Mouse (Mus musculus) MEL (cell line): ENCODE results near the gene D230025D16Rik. TPM values are rescaled to one million over a fixed set of nuclear protein-coding genes. Genes with fewer than 3 reads are reported as not detected.

Source experiments
- DNase-seq: peaks from one replicate; pipeline ENCODE4 v3.0.0; 2011; ENCODE audit warnings: low read depth, low spot score
- H3K27ac ChIP-seq: 2 replicates; pipeline ENCODE4 v1.5.1; 2012; ENCODE audit warnings: low read depth, mild to moderate bottlenecking, control low read depth, low read length, moderate library complexity; ENCODE audit not compliant: control insufficient read depth
- H3K27me3 ChIP-seq, 2 experiments: fragments of 150-350 bp in 1 of 2; sonication (generic) in 1 of 2; 2 replicates each; pipeline ENCODE4 v1.6.1; 2012; ENCODE audit warnings: low read length in 2 of 2, mild to moderate bottlenecking in 2 of 2, improper control_type of control experiment in 1 of 2, moderate library complexity in 1 of 2; ENCODE audit not compliant: insufficient read depth in 2 of 2, control insufficient read depth in 1 of 2
- H3K36me3 ChIP-seq, 2 experiments: 2 replicates each; pipeline ENCODE4 v1.6.1; 2012 to 2014; ENCODE audit warnings: low read length in 2 of 2, improper control_type of control experiment in 1 of 2, inconsistent platforms in 1 of 2, mild to moderate bottlenecking in 1 of 2; ENCODE audit not compliant: insufficient read depth in 2 of 2, control insufficient read depth in 1 of 2
- H3K4me1 ChIP-seq, 2 experiments: fragments of 150-350 bp in 1 of 2; sonication (generic) in 1 of 2; 2 replicates each; pipeline ENCODE4 v1.6.1; 2012; ENCODE audit warnings: low read length in 2 of 2, improper control_type of control experiment in 1 of 2, mild to moderate bottlenecking in 1 of 2; ENCODE audit not compliant: insufficient read depth in 2 of 2, control insufficient read depth in 1 of 2
- H3K4me3 ChIP-seq, 2 experiments: fragments of 150-350 bp in 1 of 2; sonication (generic) in 1 of 2; 2 replicates each; pipeline ENCODE4 v1.5.1; 2012; ENCODE audit warnings: low read depth in 2 of 2, low read length in 2 of 2, mild to moderate bottlenecking in 2 of 2, moderate library complexity in 2 of 2, control low read depth in 1 of 2, improper control_type of control experiment in 1 of 2; ENCODE audit not compliant: control insufficient read depth in 1 of 2, insufficient read depth in 1 of 2
- H3K79me2 ChIP-seq: 2 replicates; pipeline ENCODE4 v1.6.1; 2012; ENCODE audit warnings: mild to moderate bottlenecking, low read length, moderate library complexity; ENCODE audit not compliant: control insufficient read depth, poor library complexity, insufficient read depth
- H3K9ac ChIP-seq: 2 replicates; pipeline ENCODE4 v1.6.1; 2012; ENCODE audit warnings: low read depth, mild to moderate bottlenecking, control low read depth, low read length, moderate library complexity; ENCODE audit not compliant: control insufficient read depth, poor library complexity, severe bottlenecking
- H3K9me3 ChIP-seq: fragments of 150-350 bp; sonication (generic); replicated peaks from 2 replicates; pipeline ENCODE4 v1.6.1; 2012; ENCODE audit warnings: mild to moderate bottlenecking, low read length, improper control_type of control experiment, moderate library complexity; ENCODE audit not compliant: insufficient read depth
- BHLHE40 ChIP-seq: IDR thresholded peaks from 2 replicates; pipeline ENCODE4 v1.6.1; 2012; ENCODE audit warnings: low read depth, mild to moderate bottlenecking, inconsistent platforms, low read length, improper control_type of control experiment, borderline replicate concordance
- CHD2 ChIP-seq: IDR thresholded peaks from 2 replicates; pipeline ENCODE4 v1.6.1; 2011; ENCODE audit warnings: low read length, improper control_type of control experiment
- E2F4 ChIP-seq: IDR thresholded peaks from 2 replicates; pipeline ENCODE4 v1.6.1; 2011; ENCODE audit warnings: low read depth, low read length, improper control_type of control experiment, borderline replicate concordance
- ELF1 ChIP-seq: IDR thresholded peaks from 2 replicates; pipeline ENCODE4 v1.6.1; 2014; ENCODE audit warnings: low read depth, mild to moderate bottlenecking, inconsistent platforms, low read length, improper control_type of control experiment, moderate library complexity
- EP300 ChIP-seq, 2 experiments: IDR thresholded peaks; 2 replicates each; pipeline ENCODE4 v1.6.1; 2011; ENCODE audit warnings: improper control_type of control experiment in 2 of 2, low read length in 2 of 2, low read depth in 1 of 2, mild to moderate bottlenecking in 1 of 2
- GABPA ChIP-seq: IDR thresholded peaks from 2 replicates; pipeline ENCODE4 v1.6.1; 2012; ENCODE audit warnings: low read depth, mild to moderate bottlenecking, inconsistent platforms, low read length, improper control_type of control experiment, moderate library complexity
- KAT2A ChIP-seq: conservative IDR thresholded peaks from 2 replicates; pipeline ENCODE4 v1.6.1; 2012; ENCODE audit warnings: low read depth, low read length, improper control_type of control experiment, inconsistent platforms
- MAX ChIP-seq: IDR thresholded peaks from 2 replicates; pipeline ENCODE4 v1.6.1; 2011; ENCODE audit warnings: low read length, improper control_type of control experiment
- MAZ ChIP-seq: IDR thresholded peaks from 2 replicates; pipeline ENCODE4 v1.6.1; 2012; ENCODE audit warnings: low read depth, mild to moderate bottlenecking, inconsistent platforms, low read length, improper control_type of control experiment
- MEF2A ChIP-seq: IDR thresholded peaks from 2 replicates; pipeline ENCODE4 v1.6.1; 2014; ENCODE audit warnings: low read depth, mild to moderate bottlenecking, inconsistent platforms, low read length, improper control_type of control experiment; ENCODE audit not compliant: poor library complexity, insufficient replicate concordance, severe bottlenecking; ENCODE audit errors: extremely low read depth
- MXI1 ChIP-seq: IDR thresholded peaks from 2 replicates; pipeline ENCODE4 v1.6.1; 2011; ENCODE audit warnings: mild to moderate bottlenecking, low read depth, low read length, improper control_type of control experiment
- MYB ChIP-seq: IDR thresholded peaks from 2 replicates; pipeline ENCODE4 v1.6.1; 2011; ENCODE audit warnings: mild to moderate bottlenecking, low read depth, low read length, improper control_type of control experiment
- MYC ChIP-seq: IDR thresholded peaks from 2 replicates; pipeline ENCODE4 v1.6.1; 2011; ENCODE audit warnings: low read depth, mild to moderate bottlenecking, low read length, improper control_type of control experiment, moderate library complexity
- NRF1 ChIP-seq: IDR thresholded peaks from 2 replicates; pipeline ENCODE4 v1.6.1; 2014; ENCODE audit warnings: low read depth, mild to moderate bottlenecking, inconsistent platforms, low read length, improper control_type of control experiment, moderate library complexity; ENCODE audit not compliant: poor library complexity, insufficient read depth, severe bottlenecking
- POLR2A ChIP-seq, 2 experiments: IDR thresholded peaks; 2 replicates each; pipeline ENCODE4 v1.6.1; 2011 to 2012; ENCODE audit warnings: low read length in 2 of 2, mild to moderate bottlenecking in 2 of 2, control low read depth in 1 of 2, improper control_type of control experiment in 1 of 2, low read depth in 1 of 2, moderate library complexity in 1 of 2; ENCODE audit not compliant: control insufficient read depth in 1 of 2, insufficient read depth in 1 of 2, poor library complexity in 1 of 2
- POLR2AphosphoS2 ChIP-seq: IDR thresholded peaks from 2 replicates; pipeline ENCODE4 v1.6.1; 2011; ENCODE audit warnings: low read length, improper control_type of control experiment
- SIN3A ChIP-seq: IDR thresholded peaks from 2 replicates; pipeline ENCODE4 v1.6.1; 2012; ENCODE audit warnings: low read length, improper control_type of control experiment, inconsistent platforms
- TAL1 ChIP-seq: IDR thresholded peaks from 2 replicates; pipeline ENCODE4 v1.6.1; 2012; ENCODE audit warnings: mild to moderate bottlenecking, inconsistent platforms, low read length, moderate library complexity, mixed read lengths
- TBP ChIP-seq: IDR thresholded peaks from 2 replicates; pipeline ENCODE4 v1.8.0; 2011; ENCODE audit warnings: low read depth, low read length, improper control_type of control experiment
- UBTF ChIP-seq: IDR thresholded peaks from 2 replicates; pipeline ENCODE4 v1.6.1; 2012; ENCODE audit warnings: low read depth, mild to moderate bottlenecking, inconsistent platforms, low read length, improper control_type of control experiment, moderate library complexity, borderline replicate concordance; ENCODE audit not compliant: insufficient read depth
- ZKSCAN1 ChIP-seq: IDR thresholded peaks from 2 replicates; pipeline ENCODE4 v1.6.1; 2012; ENCODE audit warnings: low read depth, mild to moderate bottlenecking, inconsistent platforms, low read length, improper control_type of control experiment, moderate library complexity
- ZMIZ1 ChIP-seq: IDR thresholded peaks from 2 replicates; pipeline ENCODE4 v1.6.1; 2012; ENCODE audit warnings: low read depth, mild to moderate bottlenecking, inconsistent platforms, low read length, improper control_type of control experiment, moderate library complexity
- ZNF384 ChIP-seq: IDR thresholded peaks from 2 replicates; pipeline ENCODE4 v1.6.1; 2012; ENCODE audit warnings: low read depth, mild to moderate bottlenecking, inconsistent platforms, low read length, improper control_type of control experiment
- polyA plus RNA-seq, 2 experiments: library from polyadenylated mRNA; stranded (reverse) in 1 of 2; unstranded in 1 of 2; fragments of >175 nt in 1 of 2; fragments of >200 nt in 1 of 2; gene quantifications; 2 replicates each; pipeline versions ENCODE4 v1.2.1 to v1.2.4; 2012; ENCODE audit warnings: low replicate concordance in 2 of 2, low read depth in 1 of 2; ENCODE audit not compliant: insufficient read length in 2 of 2, insufficient read depth in 1 of 2, missing spikeins in 1 of 2
- total RNA-seq: library from RNA; depleted of rRNA; stranded (reverse); fragments of 300-350 nt; gene quantifications from 2 replicates; pipeline ENCODE4 v1.2.3, GENCODE M21; 2012

D230025D16Rik gene
- total and polyA plus RNA-seq, 3 experiments, result 18.3 to 22.4 TPM; not detected in 1

DNA sequence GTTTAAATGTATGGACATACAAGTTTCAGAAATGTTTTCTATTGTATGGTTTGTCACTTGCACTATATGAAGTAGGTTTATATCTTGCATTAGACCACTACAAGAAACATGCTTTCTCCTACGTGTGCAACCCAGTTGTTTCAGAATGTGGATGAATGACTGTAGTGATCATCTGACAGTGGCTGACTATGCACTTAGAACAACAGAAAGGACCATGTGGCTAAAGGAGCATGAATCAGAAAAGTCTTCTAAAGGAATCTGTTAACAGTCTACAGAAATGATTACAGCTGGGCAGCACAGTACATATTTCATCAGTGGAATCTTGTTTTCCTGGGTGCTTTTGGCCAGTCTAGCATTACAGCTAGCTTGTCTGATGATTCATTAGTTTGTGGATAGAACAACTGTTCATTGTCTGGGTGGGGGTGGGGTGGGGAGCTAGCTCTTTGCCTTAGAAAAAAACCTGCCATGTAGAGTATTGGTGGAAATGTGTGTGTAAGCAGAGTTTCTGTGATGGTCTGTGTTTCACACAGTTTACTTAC is 38.4 kb upstream of the D230025D16Rik start:
- H3K27ac ChIP-seq, result no peak overlapping the region
- no peaks in the 10 kb centered on the region for H3K4me1 ChIP-seq
- TF ChIP-seq NRF1 (no peak), BHLHE40 (no peak), EP300 (IDR thresholded peaks at IDR 0.05; ENCODE audit: low read depth in 1 of 2, low read length in 2 of 2) (no peak), ELF1 (no peak), MYC (no peak), UBTF (no peak), TAL1 (no peak), ZKSCAN1 (no peak), CHD2 (no peak), SIN3A (no peak), KAT2A (no peak), POLR2AphosphoS2 (no peak), MXI1 (no peak), TBP (no peak), ZMIZ1 (no peak), MYB (no peak), MAX (no peak), MEF2A (no peak), ZNF384 (no peak), POLR2A (IDR thresholded peaks at IDR 0.05; ENCODE audit: control insufficient read depth in 1 of 2, insufficient read depth in 1 of 2, low read depth in 1 of 2, low read length in 2 of 2, poor library complexity in 1 of 2) (no peak)
- no peak overlapping the region for H3K9ac ChIP-seq
- no peak for DNase-seq
- H3K9me3 ChIP-seq, result no peaks in the 10 kb centered on the region
- H3K4me3 ChIP-seq, result no peak overlapping the region
- H3K79me2 ChIP-seq, result peaks cover 4% of the 10 kb centered on the region; the same call in 1 of the 2 replicates
- H3K27me3 ChIP-seq, result no peaks in the 10 kb centered on the region
- H3K36me3 ChIP-seq, result no peaks in the 10 kb centered on the region; a peak in 2 of 4 replicates

DNA sequence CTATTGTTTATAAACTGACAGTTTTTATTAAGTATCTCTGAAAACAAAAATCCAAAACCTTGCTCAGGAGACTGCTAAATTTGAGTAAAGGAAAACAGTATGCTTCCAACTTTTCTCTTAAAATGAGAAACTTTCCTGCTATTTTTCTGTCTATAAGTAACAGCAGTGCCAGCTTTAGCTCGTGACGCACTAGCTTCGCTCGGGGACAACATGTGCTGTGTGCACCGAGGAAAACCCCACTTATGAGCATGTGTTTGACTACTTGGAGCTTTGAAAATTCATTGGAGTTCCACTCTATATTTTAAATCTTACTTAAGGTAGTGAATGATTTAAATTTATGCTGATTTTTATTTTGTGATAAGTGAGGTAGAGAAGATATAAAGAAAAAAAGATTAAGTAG is 32.8 kb upstream of the D230025D16Rik start:
- no peak for TF ChIP-seq MAZ
- no peak for TF ChIP-seq KAT2A
- TF ChIP-seq EP300 (IDR thresholded peaks at IDR 0.05; ENCODE audit: low read depth in 1 of 2, low read length in 2 of 2), result no peak
- TF ChIP-seq POLR2AphosphoS2, result no peak
- no peak for TF ChIP-seq ZMIZ1
- TF ChIP-seq E2F4, result no peak
- no peak for TF ChIP-seq GABPA
- TF ChIP-seq, all 39 proteins: peak for 0
- no peak for DNase-seq
- no peaks in the 10 kb centered on the region for H3K9me3 ChIP-seq
- H3K4me3 ChIP-seq, result no peak overlapping the region
- no peak overlapping the region for H3K9ac ChIP-seq
- H3K79me2 ChIP-seq, result peaks cover 2% of the 10 kb centered on the region; the same call in 1 of the 2 replicates
- H3K36me3 ChIP-seq, result peaks cover 0 to 2% of the 10 kb centered on the region in 2 experiments; a peak in 2 of 4 replicates
- no peaks in the 10 kb centered on the region for H3K4me1 ChIP-seq
- H3K27ac ChIP-seq, result no peak overlapping the region
- H3K27me3 ChIP-seq, result no peaks in the 10 kb centered on the region
